Mouse (Mus musculus) MEL-GATA-1-ER (cell line): ENCODE results near the gene Prl8a9.

Experiments used
- DNase-seq: peaks from one replicate; pipeline ENCODE4 v3.0.0-alpha.2; 2012; ENCODE audit warnings: low read depth; ENCODE audit errors: extremely low read depth

Prl8a9 gene

DNA sequence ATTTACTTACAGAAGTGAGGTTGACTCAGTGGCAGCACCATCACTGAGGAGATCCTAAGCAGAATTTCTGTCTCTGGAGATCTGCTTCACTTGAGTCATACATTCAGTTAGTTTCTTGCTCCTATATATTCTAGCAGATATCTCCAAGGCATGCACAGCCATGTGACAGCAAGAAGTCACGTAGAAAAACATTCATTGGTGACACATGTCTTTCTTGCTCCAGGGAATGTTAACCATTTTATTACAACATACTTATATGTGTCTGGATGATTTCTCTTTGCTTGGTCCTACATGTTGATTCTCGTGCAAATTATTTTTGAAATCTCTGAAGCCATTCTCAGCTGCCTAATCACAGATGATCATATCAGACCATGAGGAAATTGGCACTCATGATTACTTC, at the start of gene Prl8a9:
Gene Prl8a9, minus strand, starts transcription at position 101 of the 400 bp plus-strand sequence.
- no peak for DNase-seq

DNA sequence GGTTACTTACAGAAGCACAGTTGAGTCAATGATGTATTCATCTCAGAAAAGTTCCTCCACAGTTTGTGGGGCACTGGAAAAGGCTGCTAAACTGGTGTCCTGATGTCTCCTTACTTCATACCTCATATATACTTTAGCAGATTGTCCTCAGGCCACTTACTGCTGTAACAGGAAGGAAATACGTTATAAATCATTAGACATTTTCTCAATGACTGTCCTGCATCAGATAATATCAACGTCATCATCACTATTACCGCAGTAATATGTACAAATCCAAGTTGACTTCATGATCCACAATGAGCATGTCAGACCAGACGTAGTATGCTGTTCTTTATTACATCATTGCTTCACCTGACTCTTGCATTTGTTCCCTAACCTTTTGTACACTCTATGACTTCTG, 46.1 kb upstream of the Prl8a9 start, which contains the start of gene Prl7b1:
Gene Prl7b1, minus strand, starts transcription at position 101 of the 400 bp plus-strand sequence.
- no peak for DNase-seq

DNA sequence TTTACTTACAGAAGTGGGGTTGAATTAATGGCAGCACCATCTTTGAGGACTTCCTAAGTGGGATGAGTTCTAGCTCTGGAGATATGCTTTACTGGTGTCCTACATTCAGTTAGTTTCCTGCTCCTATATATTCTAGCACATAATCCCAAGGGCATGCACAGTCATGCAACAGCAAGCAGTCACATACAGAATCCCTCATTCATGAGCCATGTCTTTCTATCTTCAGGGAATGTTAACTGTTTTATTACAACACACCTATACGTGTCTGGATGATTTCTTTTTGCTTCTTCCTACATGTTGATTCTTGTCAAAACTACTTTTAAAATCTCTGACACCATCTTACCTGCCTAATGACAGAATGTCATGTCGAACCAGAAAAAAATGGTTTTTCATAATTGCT, 17.7 kb upstream of the Prl8a9 start, which contains the start of gene Prl8a1:
Gene Prl8a1, minus strand, starts transcription at position 101 of the 400 bp plus-strand sequence.
- no peak for DNase-seq

DNA sequence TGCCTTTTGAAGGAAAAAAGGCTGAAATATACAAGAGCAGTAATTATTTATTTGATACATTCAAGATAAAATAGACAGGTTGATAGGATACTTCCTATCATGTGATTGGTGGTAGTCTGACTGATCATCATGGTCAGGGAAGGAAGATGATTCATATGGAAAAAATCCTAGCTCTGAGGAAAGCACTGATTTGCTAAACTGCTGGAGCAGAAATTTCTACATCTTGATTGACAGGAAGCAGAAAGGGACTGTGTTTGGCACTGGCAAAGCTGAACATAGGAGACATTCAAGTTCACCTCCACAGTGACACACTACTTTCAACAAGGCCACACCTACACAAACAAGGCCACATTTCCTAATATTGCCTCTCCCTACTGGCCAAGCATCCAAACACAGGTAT, 11.1 kb downstream of the Prl8a9 start:
- DNase-seq = no peak

DNA sequence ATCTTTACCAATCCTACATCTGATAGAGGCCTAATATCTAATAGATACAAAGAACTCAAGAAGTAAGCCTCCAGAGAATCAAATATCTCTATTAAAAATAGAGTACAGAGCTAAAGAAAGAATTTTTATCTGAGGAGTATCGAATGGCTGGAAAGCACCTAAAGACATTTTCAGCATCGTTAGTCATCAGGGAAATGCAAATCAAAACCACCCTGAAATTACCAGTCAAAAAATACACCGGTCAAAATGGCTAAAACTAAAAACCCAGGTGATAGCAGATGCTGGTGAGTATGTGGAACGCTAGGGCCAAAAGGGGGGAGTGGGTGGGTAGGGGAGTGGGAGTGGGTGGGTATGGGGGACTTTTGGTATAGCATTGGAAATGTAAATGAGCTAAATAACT, 41.2 kb downstream of the Prl8a9 start:
- no peak for DNase-seq

DNA sequence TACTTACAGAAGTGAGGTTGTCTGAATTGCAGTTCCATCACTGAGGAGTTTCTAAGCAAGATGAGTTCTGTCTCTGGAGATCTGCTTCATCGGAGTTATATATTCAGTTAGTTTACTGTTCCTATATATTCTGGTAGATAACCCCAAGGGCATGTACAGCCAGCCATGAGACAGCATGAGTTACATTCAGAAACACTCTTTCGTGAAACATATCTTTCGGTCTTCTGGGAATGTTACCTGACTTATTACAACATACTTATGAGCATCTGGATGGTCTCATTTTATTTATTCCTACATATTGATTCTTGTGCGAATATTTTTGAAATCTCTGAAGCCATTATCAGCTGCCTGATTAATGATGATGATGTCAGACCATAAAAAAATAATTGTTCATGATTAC, 51.3 kb downstream of the Prl8a9 start, which contains the start of gene Prl8a8:
Gene Prl8a8, minus strand, starts transcription at position 101 of the 400 bp plus-strand sequence.
- DNase-seq = no peak
